Mouse (Mus musculus) layer of hippocampus, adult 2 months (tissue): ENCODE measurements around the gene Nubp2. TPM values are rescaled to one million over a fixed set of nuclear protein-coding genes. Genes with fewer than 3 reads are reported as not detected.

Experiments
- DNase-seq, 2 experiments: peaks; one replicate each; pipeline ENCODE4 v3.0.0; 2022; ENCODE audit warnings: low spot score in 2 of 2
- H3K27ac ChIP-seq: fragments of 200-600 bp; 2 replicates; pipeline ENCODE4 v1.8.1; 2022
- H3K4me3 ChIP-seq: fragments of 200-600 bp; 2 replicates; pipeline ENCODE4 v1.8.1; 2022; ENCODE audit warnings: mild to moderate bottlenecking
- CTCF ChIP-seq: fragments of 200-600 bp; conservative IDR thresholded peaks from 2 replicates; pipeline ENCODE4 v1.8.1; 2022; ENCODE audit warnings: antibody characterized with exemption, mild to moderate bottlenecking, moderate library complexity
- total RNA-seq, 2 experiments: library from RNA; stranded (reverse); gene quantifications; 2 replicates each; pipeline ENCODE4 v1.2.3; 2021

The Nubp2 gene
- total RNA-seq, 2 experiments from 2014 or later, result 34.3 to 35.8 TPM

DNA sequence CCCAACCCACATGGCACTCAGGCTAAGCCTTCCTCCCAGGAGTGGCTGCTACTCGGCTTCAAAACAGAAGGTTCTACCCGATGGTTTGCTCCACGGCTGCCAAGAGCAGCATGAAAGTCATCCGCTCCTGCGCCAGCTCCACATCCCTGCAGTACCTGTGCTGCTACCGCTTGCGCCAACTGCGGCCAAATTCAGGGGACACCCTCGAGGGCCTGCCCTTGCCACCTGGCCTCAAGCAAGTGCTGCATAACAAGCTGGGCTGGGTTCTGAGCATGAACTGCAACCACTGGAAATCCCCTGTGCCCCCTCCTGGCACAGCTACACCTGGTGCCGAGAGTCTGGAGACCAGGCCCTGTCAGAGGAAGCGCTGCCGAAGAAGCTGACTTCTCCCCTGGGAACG is 5.2 kb upstream of the Nubp2 start:
- Histone ChIP-seq H3K4me3 (no peak overlapping the region), H3K27ac (peak overlapping the region; percentile 48; the same call in 1 of the 2 replicates)
- TF ChIP-seq CTCF, result no peak
- DNase-seq, result no peak

DNA sequence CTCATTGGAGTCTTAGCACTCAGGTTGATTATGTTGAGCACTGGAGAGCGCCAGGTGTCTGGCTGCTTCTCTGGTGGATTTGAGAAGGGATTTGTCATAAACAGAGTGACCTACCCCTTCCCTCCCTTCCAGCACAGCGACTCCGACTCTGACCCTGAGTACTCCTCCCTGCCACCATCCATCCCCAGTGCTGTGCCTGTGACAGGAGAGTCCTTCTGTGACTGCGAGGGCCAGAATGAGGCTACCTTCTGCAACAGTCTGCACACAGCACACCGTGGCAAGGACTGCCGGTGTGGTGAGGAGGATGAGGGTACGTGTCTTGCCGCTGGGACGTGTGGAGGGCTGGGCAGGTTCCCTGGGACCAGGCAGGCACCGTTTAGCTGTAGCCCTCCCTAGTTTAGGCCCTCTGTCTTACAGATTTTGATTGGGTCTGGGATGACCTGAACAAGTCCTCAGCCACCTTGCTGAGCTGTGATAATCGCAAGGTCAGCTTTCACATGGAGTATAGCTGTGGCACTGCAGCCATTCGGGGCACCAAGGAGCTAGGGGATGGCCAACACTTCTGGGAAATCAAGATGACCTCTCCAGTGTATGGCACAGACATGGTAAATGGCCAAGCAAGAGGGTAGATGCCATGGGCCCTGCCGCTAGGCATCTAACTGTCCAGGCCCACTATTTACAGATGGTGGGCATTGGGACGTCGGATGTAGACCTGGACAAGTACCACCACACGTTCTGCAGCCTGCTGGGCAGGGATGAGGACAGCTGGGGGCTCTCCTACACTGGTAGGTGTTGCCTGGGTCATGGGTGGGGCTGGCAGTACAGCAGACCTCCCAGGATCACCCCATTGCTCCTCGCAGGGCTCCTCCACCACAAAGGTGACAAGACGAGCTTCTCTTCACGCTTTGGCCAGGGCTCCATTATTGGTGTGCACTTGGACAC is 4.3 kb upstream of the Nubp2 start:
- Histone ChIP-seq H3K4me3 (no peak overlapping the region), H3K27ac (no peak overlapping the region; the same call in 1 of the 2 replicates)
- TF ChIP-seq CTCF, result no peak
- no peak for DNase-seq

DNA sequence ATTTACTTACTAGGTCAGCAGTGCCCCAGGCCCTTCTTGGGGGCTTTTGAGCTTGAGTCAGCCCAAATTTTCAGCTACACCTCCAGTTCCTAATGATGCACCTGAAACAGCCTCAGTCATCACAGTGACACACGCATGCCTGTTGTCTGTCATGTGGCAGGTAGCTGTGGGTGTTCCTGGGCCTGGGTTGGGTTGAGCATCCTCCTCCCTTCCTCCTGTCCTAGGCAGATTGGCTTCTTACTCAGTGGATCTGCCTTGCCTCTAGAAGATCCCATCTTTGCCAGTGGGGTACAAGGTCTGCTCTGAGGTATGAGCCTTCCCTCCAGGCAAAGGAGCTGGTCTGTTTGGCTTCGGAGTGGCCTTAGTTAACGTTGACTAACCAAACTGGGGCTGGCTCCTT is 2.7 kb upstream of the Nubp2 start:
- Histone ChIP-seq H3K27ac (no peak overlapping the region), H3K4me3 (no peak overlapping the region)
- TF ChIP-seq CTCF, result no peak
- DNase-seq, result no peak

DNA sequence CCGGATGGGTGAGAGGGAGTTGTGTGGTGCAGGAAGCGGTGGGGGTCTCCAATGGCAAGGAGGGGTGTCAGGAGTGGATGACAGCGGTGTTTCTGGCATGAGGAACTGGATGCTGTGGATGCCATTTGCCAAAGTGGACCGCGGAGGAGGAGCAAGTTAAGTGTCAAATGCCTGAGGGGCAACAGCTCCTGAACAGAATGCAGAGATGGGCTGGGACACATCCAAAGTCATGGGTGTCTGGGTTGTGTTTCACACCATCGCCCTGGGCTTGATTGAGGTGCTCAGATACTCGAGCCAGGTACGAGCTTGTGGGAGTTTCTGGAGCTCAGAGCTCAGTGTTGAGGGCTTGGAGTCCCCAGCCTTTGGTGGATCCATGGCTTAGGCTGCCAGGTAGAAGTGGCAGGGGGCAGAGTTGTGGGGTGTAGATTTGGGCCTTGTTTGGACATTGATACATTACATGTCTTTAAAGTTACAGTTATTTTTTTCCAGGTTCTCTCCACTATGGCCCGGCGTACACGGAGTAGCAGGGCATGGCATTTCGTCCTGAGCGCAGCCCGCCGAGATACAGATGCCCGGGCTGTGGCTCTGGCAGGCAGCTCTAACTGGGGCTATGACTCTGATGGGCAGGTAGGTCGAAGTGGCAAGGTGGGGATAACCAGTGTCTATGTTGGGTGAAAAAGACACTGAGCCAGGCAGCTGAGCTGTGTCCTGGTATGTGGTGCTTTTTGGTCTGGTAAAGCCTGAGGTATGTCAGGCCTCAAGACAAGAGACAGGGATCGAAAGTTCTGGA is 1.3 kb upstream of the Nubp2 start:
- DNase-seq, result peak in 1 of 2 experiments; percentile 8
- Histone ChIP-seq H3K4me3 (peak overlapping the region; percentile 76), H3K27ac (peak overlapping the region; percentile 98)
- no peak for TF ChIP-seq CTCF

DNA sequence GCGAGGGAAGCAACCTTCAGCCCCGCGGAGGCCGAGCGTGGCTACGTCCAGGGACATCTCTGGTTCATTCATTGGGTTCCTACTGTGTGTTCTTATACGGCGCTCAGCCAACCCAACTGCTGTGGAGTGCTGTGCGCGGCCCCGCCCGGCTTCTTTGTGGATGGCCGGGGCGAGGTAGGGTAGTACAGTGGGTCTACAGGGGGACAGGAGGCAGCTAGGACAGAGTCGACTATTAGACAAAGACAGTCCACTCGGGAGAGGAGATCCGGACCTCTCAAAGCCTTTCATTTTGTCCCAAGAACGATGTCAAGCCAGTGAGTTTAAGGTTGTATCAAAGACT is 753 bp upstream of the Nubp2 start:
- Histone ChIP-seq H3K27ac (peak overlapping the region; percentile 98), H3K4me3 (peak overlapping the region; percentile 76)
- DNase-seq, result no peak

DNA sequence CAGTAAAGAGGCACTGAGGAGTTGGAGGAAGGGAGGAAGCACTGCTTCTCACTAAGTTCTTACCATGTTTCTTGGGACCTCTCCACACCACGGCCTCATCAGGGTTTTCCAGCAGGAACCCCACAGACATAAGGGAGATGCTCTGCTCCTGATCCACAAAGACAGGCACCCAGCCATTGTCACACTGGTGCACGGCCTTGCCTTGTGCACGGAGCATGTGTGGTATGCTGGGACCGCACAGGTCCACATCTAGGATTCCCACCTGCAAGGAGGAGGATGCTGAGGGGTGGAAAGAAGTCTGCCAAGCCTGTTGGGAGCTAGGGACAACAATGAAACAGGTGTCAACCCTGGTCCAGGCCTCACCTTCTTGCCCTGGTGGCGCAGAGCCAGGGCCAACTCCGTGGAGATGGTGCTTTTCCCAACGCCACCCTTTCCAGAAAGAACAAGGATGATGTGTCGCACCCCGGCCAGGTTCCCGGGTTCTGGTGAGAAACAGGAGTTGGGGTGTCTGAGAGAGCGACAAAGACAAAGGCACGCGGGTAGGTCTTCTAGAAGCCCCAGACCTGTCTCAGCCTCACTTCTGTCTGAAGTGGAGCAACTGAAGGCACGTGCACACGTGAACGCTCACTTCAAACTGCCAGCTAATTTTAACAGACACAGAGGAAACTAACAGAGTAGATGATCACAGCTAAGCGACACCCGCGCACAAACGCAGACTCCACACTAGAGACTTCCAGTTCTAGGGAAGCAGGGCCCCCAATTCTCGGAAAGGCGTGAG is 604 bp downstream of the Nubp2 start:
- no peak for TF ChIP-seq CTCF
- H3K27ac ChIP-seq, result peak overlapping the region; percentile 39; the same call in 1 of the 2 replicates
- peak overlapping the region; percentile 94 for H3K4me3 ChIP-seq
- no peak for DNase-seq

More for the DNA sequence above, 753 bp upstream of the Nubp2 start:
- no peak; the same call in 1 of the 2 replicates for TF ChIP-seq CTCF

DNA sequence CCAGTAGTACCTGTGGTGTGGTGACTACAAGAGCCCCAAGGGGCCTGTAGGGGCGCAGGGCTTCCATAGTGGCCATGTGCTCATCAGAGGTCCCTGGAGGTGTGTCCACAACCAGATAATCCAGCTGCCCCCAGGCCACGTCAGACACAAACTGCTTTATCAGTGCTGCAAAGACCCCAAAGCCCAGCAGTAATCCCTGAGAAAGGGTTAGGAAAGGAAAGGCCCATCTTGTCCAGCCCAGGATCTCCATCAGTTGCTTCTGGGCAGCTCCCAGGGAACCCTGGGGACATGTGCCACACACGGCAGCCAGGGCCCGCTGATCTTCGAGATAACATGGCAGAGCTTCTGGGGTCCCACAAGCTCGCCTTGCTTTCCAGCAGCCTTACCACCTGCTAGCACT is 1.8 kb downstream of the Nubp2 start:
- Histone ChIP-seq H3K27ac (no peak overlapping the region), H3K4me3 (no peak overlapping the region)
- no peak for TF ChIP-seq CTCF
- no peak for DNase-seq

DNA sequence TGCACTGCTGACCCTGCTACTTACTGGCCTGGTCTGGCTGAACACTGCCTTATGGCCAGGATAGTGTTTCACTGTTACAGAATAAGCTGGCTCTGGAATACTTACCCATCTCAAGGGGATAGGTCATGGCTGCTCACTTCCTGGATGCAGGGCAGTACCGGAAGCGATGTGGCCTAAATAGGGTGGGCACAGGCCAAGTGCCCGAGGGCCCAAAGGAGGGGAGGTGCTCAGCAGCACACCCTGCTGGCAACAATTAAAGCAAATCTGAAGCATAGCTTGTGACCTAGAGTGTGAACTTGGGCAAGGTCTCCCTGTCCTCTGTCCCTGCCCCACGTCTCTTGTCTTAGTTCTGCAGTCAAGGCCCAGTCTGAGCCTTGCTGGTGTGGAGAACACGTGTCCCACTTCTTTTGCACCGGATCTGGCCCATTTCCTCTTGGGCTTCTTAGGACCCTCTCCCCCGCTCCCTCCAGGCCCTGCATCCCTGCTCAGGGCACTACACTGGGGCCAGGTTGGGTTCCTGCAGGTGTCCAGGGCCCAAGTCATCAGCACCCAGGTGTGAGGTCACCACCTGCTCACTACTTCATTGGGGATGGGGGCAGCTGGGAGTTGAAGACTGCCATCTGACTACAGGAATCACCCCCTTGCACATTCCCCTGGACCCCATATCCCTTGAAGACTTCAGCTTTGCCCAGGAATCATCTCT is 4.3 kb downstream of the Nubp2 start:
- peak; percentile 77 for TF ChIP-seq CTCF
- DNase-seq, result no peak
- no peak overlapping the region for H3K27ac ChIP-seq
- H3K4me3 ChIP-seq, result no peak overlapping the region

DNA sequence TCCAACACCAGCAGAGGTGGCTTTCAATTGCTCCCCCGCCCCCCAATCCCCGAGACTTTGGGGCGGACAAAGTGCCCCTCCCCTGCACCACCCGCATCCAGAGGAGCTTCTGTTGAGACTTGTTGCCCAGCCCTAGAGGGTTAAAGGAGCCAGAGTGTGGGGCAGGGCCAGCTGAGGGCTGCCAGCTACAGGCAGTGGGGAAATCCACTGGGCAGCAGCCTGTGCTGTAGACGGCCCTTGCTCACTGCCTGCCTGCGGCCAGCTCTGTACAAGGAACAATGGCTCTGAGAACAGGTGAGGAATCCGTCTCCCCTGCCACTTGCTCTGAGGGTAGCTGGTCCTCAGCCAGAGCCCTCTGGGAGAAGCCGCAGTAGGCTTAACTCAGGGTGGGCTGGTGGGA is 7.6 kb downstream of the Nubp2 start:
- Histone ChIP-seq H3K27ac (no peak overlapping the region), H3K4me3 (no peak overlapping the region)
- no peak for TF ChIP-seq CTCF
- DNase-seq, result no peak

DNA sequence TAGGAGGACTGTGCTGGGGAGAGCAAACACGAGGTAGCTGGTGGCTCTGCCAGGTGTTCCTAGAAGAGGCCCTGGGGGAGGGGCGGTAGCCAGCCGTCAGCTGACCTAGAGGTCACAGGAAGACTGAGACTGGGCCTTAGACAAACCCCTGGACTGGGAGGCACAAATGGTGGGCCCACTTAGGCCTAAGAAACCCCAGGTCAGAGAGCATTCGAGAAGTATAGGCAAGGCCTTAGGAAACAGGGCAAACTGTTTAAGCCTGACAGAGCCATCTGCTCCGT is 8.1 kb downstream of the Nubp2 start:
- no peak for TF ChIP-seq CTCF

DNA sequence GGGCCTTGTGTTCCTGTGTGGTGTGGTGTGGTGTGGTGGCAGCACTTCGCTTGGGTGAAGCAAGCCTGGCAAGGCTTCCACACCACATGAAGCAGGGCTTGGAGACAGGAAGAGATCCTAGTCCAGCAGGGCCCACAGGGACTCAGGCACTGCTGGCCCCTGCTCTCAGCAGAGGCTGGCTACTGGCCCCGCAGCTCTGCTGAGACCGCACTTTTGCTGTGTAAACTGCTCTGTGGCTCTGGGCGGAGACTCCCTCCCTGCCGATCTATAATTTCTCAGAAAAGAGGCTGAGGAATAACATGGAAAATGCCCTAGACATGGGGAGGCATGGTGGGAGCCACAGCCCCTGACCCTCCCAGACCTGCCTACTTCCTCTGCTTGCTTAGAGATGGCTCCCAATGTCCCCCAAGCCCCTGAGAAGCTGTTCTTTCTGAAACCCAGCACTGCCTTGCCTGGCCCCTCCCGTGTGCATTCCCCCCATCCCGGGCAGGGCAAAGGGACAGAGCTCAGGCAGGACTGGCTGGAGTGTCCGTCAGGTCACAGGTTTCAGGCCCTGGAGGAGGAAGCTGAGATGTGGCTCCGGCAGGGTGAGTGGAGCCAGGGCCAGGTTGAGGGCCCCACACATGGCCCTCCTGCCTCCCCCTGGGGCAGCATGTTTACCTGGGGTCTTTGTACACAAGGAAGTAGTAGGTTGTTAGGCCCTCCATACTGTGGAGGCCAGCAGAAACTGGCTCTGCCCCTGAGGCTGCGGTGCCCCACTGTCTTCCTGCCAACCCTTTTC is 8.6 kb downstream of the Nubp2 start:
- DNase-seq, result no peak
- no peak for TF ChIP-seq CTCF
- no peak overlapping the region for H3K27ac ChIP-seq
- H3K4me3 ChIP-seq, result no peak overlapping the region

More for the DNA sequence above, 8.1 kb downstream of the Nubp2 start:
- DNase-seq, result no peak
- H3K4me3 ChIP-seq, result no peak overlapping the region
- no peak overlapping the region for H3K27ac ChIP-seq

DNA sequence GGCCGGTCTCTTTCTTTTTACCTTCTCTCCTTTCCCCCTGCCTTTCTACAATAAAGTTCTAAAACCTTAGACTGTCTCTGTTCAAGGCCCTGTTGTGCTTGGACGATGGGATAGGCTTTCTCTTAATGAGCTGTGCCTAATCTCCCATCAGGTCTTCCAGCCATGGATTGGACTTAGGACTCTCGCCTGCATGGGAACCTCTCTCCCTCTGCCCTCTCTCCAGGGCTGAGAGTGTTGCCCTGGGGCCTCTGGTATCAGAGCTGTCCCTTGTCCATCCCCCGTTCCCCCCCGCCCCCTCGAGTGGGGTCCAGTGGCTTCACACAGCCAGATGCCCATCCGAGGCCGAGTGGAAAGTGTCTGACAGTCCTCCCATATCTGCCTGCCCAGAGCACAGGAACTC is 11.2 kb downstream of the Nubp2 start:
- DNase-seq, result no peak
- no peak for TF ChIP-seq CTCF
- no peak overlapping the region for H3K27ac ChIP-seq
- no peak overlapping the region for H3K4me3 ChIP-seq
